Mouse (Mus musculus) heart, embryonic 12.5 days (tissue): ENCODE measurements around the gene Zmynd8. TPM values are rescaled to one million over a fixed set of nuclear protein-coding genes. Genes with fewer than 3 reads are reported as not detected.

Experiments used
- ATAC-seq: fragments of 200-750 bp; cut with Nextera tagmentation; 2 replicates; pipeline ENCODE4 v1.8.0; 2017; ENCODE audit warnings: moderate TSS enrichment, moderate library complexity; ENCODE audit not compliant: insufficient number of reproducible peaks, low FRiP score
- H3K27ac ChIP-seq: fragments of 300-500 bp; sonication (generic); 2 replicates; pipeline ENCODE4 v1.5.1; 2016; ENCODE audit warnings: mild to moderate bottlenecking, moderate library complexity; ENCODE audit not compliant: poor library complexity, severe bottlenecking
- H3K27me3 ChIP-seq: fragments of 300-500 bp; sonication (generic); replicated peaks from 2 replicates; pipeline ENCODE4 v1.6.1; 2016; ENCODE audit warnings: mild to moderate bottlenecking, moderate library complexity
- H3K36me3 ChIP-seq: fragments of 300-500 bp; sonication (generic); 2 replicates; pipeline ENCODE4 v1.6.1; 2016; ENCODE audit warnings: mild to moderate bottlenecking, moderate library complexity
- H3K4me1 ChIP-seq: fragments of 300-500 bp; sonication (generic); replicated peaks from 2 replicates; pipeline ENCODE4 v1.6.1; 2016; ENCODE audit warnings: mild to moderate bottlenecking
- H3K4me2 ChIP-seq: fragments of 300-500 bp; sonication (generic); 2 replicates; pipeline ENCODE4 v1.6.1; 2016; ENCODE audit warnings: mild to moderate bottlenecking, moderate library complexity
- H3K4me3 ChIP-seq: fragments of 300-500 bp; sonication (generic); 2 replicates; pipeline ENCODE4 v1.5.1; 2016; ENCODE audit warnings: mild to moderate bottlenecking
- H3K9ac ChIP-seq: fragments of 300-500 bp; sonication (generic); 2 replicates; pipeline ENCODE4 v1.6.1; 2016; ENCODE audit warnings: mild to moderate bottlenecking, moderate library complexity
- H3K9me3 ChIP-seq: fragments of 300-500 bp; sonication (generic); replicated peaks from 2 replicates; pipeline ENCODE4 v1.6.1; 2016; ENCODE audit warnings: mild to moderate bottlenecking, moderate library complexity
- WGBS: fragments of 180-500 bp; shearing (Covaris S2); methylation state at CpG from one replicate; pipeline ENCODE4 v1.1.7; 2016; 5-methylcytosine and 5-hydroxymethylcytosine counted together
- polyA plus RNA-seq: library from polyadenylated mRNA; unstranded; fragments of >200 nt; fragmentation: Nextera tagmentation; extraction: Ambion mirVana; gene quantifications from 2 replicates; pipeline ENCODE4 v1.2.1, GENCODE M21; 2016

Zmynd8 gene
- polyA plus RNA-seq, 1 experiment from 2014 or later: 44.7 TPM

DNA sequence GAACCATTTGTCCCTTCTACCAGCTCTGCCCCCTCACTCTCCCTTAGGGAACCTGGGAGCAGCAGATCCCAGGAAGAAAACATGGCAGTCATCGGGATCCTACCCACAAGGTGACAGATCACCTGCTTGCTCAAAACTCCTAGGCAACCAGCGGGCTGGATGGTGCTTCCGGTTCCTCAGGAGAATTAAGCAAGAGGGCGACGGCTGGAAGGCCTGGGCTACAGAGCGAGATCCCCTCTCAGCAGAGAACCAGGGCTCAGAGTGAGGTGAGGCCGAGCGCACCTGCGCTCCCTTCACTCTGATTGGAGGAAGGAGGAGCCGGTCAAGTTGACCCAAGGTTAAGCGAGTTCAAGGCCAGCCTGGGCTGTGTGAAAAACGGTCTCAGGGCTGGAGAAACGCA is 2.6 kb downstream of the Zmynd8 start:
- Histone ChIP-seq H3K4me3 (no peak overlapping the region), H3K27me3 (no peaks in the 10 kb centered on the region), H3K4me1 (peaks cover 54% of the 10 kb centered on the region), H3K36me3 (no peaks in the 10 kb centered on the region), H3K9me3 (no peaks in the 10 kb centered on the region), H3K4me2 (no peak overlapping the region), H3K9ac (no peak overlapping the region), H3K27ac (no peak overlapping the region)
- 82% methylated on average over 13 of the region's 13 CpGs for WGBS
- no peak for ATAC-seq

DNA sequence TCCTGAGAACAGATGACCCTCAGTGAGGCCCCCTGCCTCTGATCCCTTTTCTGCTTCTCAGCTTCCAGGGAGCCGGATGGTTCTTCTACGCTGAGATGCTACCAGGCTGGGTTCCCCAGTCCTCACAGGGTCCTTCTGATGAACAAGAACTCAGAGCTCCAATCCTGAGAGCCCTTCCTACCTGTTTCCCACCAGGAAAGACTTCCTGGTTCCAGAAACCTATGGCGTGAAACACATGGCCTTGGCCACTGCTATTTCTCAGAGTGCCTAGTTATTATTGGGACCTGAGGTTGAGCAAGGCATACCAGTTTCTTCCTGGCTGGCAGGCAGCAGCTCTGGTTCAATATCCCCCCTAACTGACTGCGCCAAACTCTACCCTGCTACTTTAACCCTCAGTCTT is 3.1 kb downstream of the Zmynd8 start:
- Histone ChIP-seq H3K9ac (no peak overlapping the region), H3K36me3 (no peaks in the 10 kb centered on the region), H3K4me1 (peaks cover 51% of the 10 kb centered on the region), H3K4me2 (no peak overlapping the region), H3K9me3 (no peaks in the 10 kb centered on the region), H3K27ac (peak overlapping the region; percentile 41; the same call in 1 of the 2 replicates), H3K27me3 (no peaks in the 10 kb centered on the region), H3K4me3 (no peak overlapping the region)
- WGBS: 82% methylated on average over 4 of the region's 4 CpGs
- no peak for ATAC-seq

DNA sequence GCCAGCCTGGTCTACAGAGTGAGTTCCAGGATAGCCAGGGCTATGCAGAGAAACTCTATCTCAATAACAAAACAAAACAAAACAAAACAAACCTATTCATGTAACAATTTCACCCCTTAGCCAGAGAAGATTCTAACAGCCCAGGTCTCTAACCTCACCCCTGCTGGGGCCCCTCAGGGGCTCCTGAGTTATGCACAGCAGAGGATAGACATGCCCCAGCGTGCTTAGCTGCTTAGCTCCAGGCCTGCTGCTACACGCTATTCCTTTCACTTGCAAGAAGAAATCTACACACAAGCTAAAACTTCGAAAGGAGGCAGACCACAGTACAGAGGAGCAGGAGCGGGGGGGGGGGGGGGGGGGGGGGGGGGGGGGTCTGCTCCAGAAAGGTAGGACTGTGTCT is 4.3 kb downstream of the Zmynd8 start:
- H3K4me1 ChIP-seq: peaks cover 51% of the 10 kb centered on the region
- no peak overlapping the region for H3K4me3 ChIP-seq
- ATAC-seq: no peak
- WGBS: 29% methylated on average over 3 of the region's 4 CpGs
- H3K27ac ChIP-seq: no peak overlapping the region
- H3K9me3 ChIP-seq: no peaks in the 10 kb centered on the region
- no peaks in the 10 kb centered on the region for H3K27me3 ChIP-seq
- H3K36me3 ChIP-seq: no peaks in the 10 kb centered on the region
- H3K9ac ChIP-seq: no peak overlapping the region
- H3K4me2 ChIP-seq: no peak overlapping the region

DNA sequence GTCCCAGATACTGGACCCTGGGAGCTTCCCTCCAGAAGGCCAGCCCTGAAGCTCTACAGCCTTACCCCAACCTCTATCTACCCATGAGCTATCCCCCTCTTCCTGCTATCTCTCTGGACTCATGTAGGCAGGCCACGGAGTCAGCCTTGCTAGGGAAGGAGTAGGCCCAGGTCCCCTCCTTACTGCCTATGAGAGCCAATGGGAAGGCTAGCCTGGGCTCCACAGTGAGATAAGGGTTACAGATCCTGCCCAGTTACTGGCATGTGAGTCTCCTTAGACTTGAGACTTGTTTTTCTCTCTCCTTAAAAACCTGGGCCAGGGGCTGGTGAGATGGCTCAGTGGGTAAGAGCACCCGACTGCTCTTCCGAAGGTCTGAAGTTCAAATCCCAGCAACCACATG is 5.6 kb downstream of the Zmynd8 start:
- no peaks in the 10 kb centered on the region for H3K27me3 ChIP-seq
- no peak overlapping the region for H3K4me3 ChIP-seq
- no peak overlapping the region for H3K4me2 ChIP-seq
- H3K4me1 ChIP-seq: peaks cover 53% of the 10 kb centered on the region
- H3K9ac ChIP-seq: no peak overlapping the region
- H3K9me3 ChIP-seq: no peaks in the 10 kb centered on the region
- no peak for ATAC-seq
- H3K36me3 ChIP-seq: no peaks in the 10 kb centered on the region
- 76% methylated on average over 3 of the region's 3 CpGs for WGBS
- no peak overlapping the region for H3K27ac ChIP-seq

DNA sequence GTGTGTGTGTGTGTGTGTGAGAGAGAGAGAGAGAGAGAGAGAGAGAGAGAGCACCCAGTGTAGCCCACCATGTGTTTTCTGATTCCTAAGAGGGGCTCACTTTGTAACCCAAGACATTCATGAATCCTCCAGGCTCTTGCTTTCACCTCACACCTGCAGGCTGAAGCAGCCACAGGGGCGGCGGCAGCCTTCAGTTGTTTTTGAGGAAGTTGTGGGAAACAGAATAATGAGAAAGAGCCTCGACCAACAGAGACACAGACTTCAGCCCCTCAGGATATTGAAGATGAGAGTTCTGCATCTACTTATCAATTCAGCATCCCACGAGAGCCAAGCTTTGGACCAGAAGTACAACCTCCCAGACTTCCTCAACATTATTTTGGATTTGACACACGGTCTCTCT is 6.2 kb downstream of the Zmynd8 start:
- no peak overlapping the region for H3K4me2 ChIP-seq
- H3K9me3 ChIP-seq: no peaks in the 10 kb centered on the region
- ATAC-seq: no peak
- H3K4me3 ChIP-seq: no peak overlapping the region
- H3K9ac ChIP-seq: no peak overlapping the region
- no peak overlapping the region for H3K27ac ChIP-seq
- 73% methylated on average over 5 of the region's 5 CpGs for WGBS
- H3K27me3 ChIP-seq: no peaks in the 10 kb centered on the region
- H3K4me1 ChIP-seq: peaks cover 58% of the 10 kb centered on the region
- H3K36me3 ChIP-seq: no peaks in the 10 kb centered on the region

DNA sequence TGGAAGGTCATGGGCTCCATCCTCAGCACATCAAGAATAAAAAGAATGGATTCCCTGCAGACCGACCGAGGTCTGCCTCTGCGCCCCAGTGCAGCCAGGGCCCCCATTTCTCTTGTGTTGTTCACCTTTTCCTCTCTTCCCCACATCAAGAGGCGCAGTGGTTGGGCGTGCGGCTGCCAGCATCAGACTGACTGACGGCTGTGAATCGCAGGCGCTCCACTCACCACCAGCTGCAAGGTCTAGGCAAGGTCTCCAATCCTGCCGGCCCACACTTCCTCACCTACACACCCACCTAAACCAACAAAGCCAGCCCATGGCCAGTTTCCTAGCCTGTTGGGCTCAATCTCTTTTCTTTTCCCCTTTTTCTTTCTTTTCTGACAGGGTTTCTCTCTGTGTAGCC is 8.4 kb downstream of the Zmynd8 start:
- Histone ChIP-seq H3K9me3 (no peaks in the 10 kb centered on the region), H3K4me3 (no peak overlapping the region), H3K9ac (no peak overlapping the region), H3K27ac (no peak overlapping the region), H3K27me3 (no peaks in the 10 kb centered on the region), H3K4me2 (no peak overlapping the region), H3K36me3 (no peaks in the 10 kb centered on the region), H3K4me1 (peaks cover 66% of the 10 kb centered on the region)
- WGBS: 63% methylated on average over 10 of the region's 10 CpGs
- no peak for ATAC-seq

DNA sequence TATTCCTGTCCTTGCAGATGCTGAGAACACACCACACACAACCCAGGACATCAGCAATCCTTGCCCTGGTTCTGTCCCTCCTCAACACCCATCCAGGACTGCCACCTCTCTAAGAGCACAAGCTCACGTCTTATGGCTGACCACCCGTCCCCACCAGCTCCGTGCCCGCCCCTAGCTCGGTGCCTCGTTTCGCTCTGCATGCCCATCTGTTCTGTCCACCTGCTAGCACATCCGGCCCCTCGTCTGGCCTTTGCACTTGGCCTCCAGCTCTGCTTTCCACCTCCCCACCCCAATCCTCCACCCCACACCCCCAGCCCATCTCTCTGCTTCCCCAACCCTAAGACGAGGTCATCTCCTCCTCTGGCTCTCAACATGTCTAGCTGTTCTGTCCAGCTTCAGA is 8.9 kb downstream of the Zmynd8 start:
- no peaks in the 10 kb centered on the region for H3K27me3 ChIP-seq
- H3K27ac ChIP-seq: no peak overlapping the region
- no peak overlapping the region for H3K9ac ChIP-seq
- H3K36me3 ChIP-seq: no peaks in the 10 kb centered on the region
- 81% methylated on average over 10 of the region's 10 CpGs for WGBS
- no peak overlapping the region for H3K4me3 ChIP-seq
- no peaks in the 10 kb centered on the region for H3K9me3 ChIP-seq
- no peak for ATAC-seq
- H3K4me1 ChIP-seq: peaks cover 66% of the 10 kb centered on the region
- H3K4me2 ChIP-seq: no peak overlapping the region

DNA sequence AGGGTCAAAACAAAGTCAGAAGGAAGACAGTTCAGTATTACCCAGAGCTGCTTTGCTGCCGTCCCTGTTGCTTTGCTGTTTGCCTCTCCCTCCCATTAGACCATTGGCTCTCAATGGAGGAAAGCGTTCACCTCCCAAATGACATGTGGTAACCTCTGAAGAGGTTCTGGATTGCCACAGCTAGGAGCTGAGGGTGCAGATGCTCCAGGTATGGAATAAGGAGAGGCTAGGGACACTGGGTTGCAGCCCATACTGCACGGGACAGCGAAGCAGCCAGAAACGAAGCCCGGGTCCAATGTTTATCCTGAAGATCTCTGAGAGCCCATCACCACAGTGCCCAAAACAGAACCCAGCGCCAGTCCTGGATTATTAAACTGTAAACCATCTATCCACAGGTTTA is 9.6 kb downstream of the Zmynd8 start:
- Histone ChIP-seq H3K4me1 (peaks cover 65% of the 10 kb centered on the region), H3K9ac (peak overlapping the region; percentile 56; the same call in 1 of the 2 replicates)

DNA sequence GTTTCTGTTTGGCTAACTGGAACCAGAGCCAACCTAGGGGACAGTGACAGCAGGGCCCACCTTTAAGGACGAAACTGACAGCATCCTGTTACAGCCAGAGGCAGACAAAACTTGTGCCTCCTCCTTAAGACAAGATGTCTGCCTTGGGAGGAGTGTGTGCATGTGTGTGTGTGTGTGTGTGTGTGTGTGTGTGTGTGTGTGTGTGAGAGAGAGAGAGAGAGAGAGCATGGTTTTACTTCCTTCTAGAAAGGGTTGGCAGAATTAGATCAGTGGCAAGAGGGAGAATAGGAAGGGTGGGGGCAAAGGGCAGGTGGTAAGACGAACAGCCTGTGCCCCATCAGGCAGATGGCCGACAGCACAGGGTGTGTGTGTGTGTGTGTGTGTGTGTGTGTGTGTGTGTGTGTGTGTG is 10.0 kb downstream of the Zmynd8 start:
- Histone ChIP-seq H3K9ac (peak overlapping the region; percentile 56), H3K27me3 (no peaks in the 10 kb centered on the region), H3K4me2 (peak overlapping the region; percentile 49), H3K36me3 (no peaks in the 10 kb centered on the region), H3K4me3 (no peak overlapping the region), H3K4me1 (peaks cover 68% of the 10 kb centered on the region), H3K9me3 (no peaks in the 10 kb centered on the region), H3K27ac (peak overlapping the region; percentile 100)
- WGBS: 7% methylated on average over 3 of the region's 3 CpGs
- no peak for ATAC-seq

More for the DNA sequence above, 9.6 kb downstream of the Zmynd8 start:
- no peak overlapping the region for H3K4me3 ChIP-seq
- no peaks in the 10 kb centered on the region for H3K9me3 ChIP-seq
- H3K27ac ChIP-seq: peak overlapping the region; percentile 100
- no peaks in the 10 kb centered on the region for H3K27me3 ChIP-seq
- 64% methylated on average over 7 of the region's 7 CpGs for WGBS
- no peaks in the 10 kb centered on the region for H3K36me3 ChIP-seq
- ATAC-seq: no peak
- 0 out of 2 replicates have a peak overlapping the region, but pooled peaks have one; percentile 49 for H3K4me2 ChIP-seq

DNA sequence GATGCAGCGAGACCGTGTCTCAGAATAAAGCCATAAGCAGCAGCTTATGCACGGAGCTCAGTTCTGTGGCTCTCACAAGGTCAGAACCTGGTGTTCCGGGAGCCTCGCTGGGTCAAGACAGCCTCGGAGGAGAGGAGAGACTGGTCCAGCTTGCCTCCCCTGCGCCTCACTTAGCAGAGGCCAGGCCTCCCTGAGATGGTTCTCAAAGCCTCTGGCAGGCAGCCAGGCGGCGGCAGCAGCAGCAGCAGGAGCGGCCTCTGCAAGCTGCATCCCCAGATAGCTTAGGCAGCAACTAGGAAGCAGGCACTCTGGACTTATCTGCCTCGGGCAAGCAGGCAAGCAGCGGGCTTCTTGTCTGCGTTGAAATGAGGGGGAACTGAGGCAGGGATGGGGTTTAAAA is 10.4 kb downstream of the Zmynd8 start:
- Histone ChIP-seq H3K4me1 (peaks cover 73% of the 10 kb centered on the region), H3K36me3 (no peaks in the 10 kb centered on the region), H3K9ac (peak overlapping the region; percentile 56), H3K27ac (peak overlapping the region; percentile 100), H3K9me3 (no peaks in the 10 kb centered on the region), H3K4me2 (peak overlapping the region; percentile 49), H3K27me3 (no peaks in the 10 kb centered on the region), H3K4me3 (no peak overlapping the region)
- peak; percentile 75 for ATAC-seq
- 11% methylated on average over 13 of the region's 13 CpGs for WGBS

DNA sequence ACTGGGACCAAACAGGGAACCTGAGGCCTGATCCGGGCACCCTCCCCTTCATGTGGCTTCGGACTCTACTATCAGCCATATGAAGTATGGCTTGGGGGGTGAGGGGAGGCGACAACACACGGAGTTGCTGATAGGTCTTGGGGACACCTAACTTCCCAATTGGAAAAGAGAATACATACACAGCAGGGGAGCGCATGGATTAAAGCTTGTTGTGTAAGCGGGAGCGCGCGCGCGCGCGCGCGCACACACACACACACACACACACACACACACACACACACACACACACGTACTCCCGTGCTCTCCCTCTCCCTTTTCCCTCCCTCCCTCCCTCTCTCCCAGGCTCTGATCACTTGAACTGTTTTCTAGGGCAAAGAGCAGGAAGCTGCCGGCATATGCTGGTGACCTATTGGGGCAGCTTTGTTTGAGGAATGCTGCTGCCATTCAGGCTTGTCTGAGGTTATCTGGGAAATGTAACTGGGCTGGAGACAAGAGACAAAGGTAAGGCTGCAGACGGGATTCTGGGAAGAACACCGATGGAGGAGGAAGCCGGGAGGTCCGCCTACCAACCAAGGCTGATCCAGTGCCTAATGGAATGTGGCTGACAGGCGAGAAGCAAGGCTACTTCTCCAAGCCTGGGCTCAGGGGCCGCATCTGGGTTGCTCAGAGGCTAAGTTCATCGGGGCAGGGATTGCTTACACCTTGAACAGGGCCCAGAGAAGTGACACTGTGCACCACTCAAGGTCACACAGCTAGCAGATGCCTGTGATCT is 11.8 kb downstream of the Zmynd8 start:
- peak overlapping the region; percentile 56 for H3K9ac ChIP-seq
- H3K4me3 ChIP-seq: no peak overlapping the region

DNA sequence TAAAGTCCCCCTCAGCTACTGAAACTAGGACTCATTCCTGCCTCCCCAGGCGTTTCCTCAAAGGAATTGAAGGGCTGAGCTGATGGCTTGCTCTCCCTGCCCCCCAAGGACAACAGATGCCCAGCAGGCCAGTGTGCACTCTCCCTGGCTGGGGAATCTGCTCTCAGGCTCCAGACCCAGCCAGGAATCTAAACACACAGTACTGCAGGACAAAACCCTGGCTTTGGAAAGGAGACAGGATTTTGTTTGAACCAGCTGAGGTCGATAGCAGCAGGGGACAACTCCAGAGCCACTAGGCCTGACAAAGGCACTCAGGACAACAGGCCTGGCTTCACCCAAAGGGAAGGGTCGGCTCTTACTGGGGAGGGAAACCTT is 12.3 kb downstream of the Zmynd8 start:
- H3K27ac ChIP-seq: peak overlapping the region; percentile 100
- peak overlapping the region; percentile 56 for H3K9ac ChIP-seq
- no peak overlapping the region for H3K4me3 ChIP-seq
- no peaks in the 10 kb centered on the region for H3K27me3 ChIP-seq
- no peaks in the 10 kb centered on the region for H3K36me3 ChIP-seq
- no peak for ATAC-seq
- 6% methylated on average over 3 of the region's 3 CpGs for WGBS
- H3K9me3 ChIP-seq: no peaks in the 10 kb centered on the region
- H3K4me1 ChIP-seq: peaks cover 91% of the 10 kb centered on the region
- peak overlapping the region; percentile 49; the same call in 1 of the 2 replicates for H3K4me2 ChIP-seq

More for the DNA sequence above, 11.8 kb downstream of the Zmynd8 start:
- peak overlapping the region; percentile 49 for H3K4me2 ChIP-seq
- no peaks in the 10 kb centered on the region for H3K36me3 ChIP-seq
- WGBS: 5% methylated on average over 24 of the region's 25 CpGs
- no peaks in the 10 kb centered on the region for H3K27me3 ChIP-seq
- peak overlapping the region; percentile 100 for H3K27ac ChIP-seq
- ATAC-seq: no peak
- H3K4me1 ChIP-seq: peaks cover 85% of the 10 kb centered on the region
- H3K9me3 ChIP-seq: no peaks in the 10 kb centered on the region
